Mouse (Mus musculus): ENCODE measurements around the gene Gm12887.

Gm12887 gene

GRCm38 (mm10) chr4:121622003-121622402 lies at the start of gene Gm12887:
Gene Gm12887, minus strand, starts transcription at chr4:121622103.
- no peak for DNase-seq

GRCm38 (mm10) chr4:121657040-121657439 lies 35.1 kb upstream of the Gm12887 start:
- DNase-seq = no peak
